Mouse (Mus musculus): ENCODE measurements at regions not wholly inside any gene's neighbourhood (a gene's known extent, or its start where the extent isn't known, plus 50 kb on each side); places are given as distances from the start of the nearest gene placed in this dataset.

GRCm38 (mm10) chr10:22908640-22909039 lies 88.7 kb upstream of the Tcf21 start:
- no peaks in the 10 kb centered on the region for H3K4me1 ChIP-seq (ENCODE audit: control insufficient read depth, insufficient read depth, low read length)
- H3K27ac ChIP-seq (replicated peaks; ENCODE audit: low read depth, low read length) = no peak overlapping the region
- no peaks in the 10 kb centered on the region for H3K9me3 ChIP-seq (ENCODE audit: control insufficient read depth, low read length)
- H3K4me3 ChIP-seq (ENCODE audit: low read depth, low read length) = no peak overlapping the region
- no peaks in the 10 kb centered on the region for H3K36me3 ChIP-seq (ENCODE audit: control insufficient read depth, insufficient read depth, low read length)
- 66% methylated on average over 6 of the region's 6 CpGs for WGBS
- H3K27me3 ChIP-seq (replicated peaks; ENCODE audit: control insufficient read depth, insufficient read depth, low read length) = no peaks in the 10 kb centered on the region
- H3K4me2 ChIP-seq (ENCODE audit: low read depth, low read length) = no peak overlapping the region
- no peak for DNase-seq (ENCODE audit: low spot score)
- no peak for ATAC-seq (ENCODE audit: low read depth)
- no peak overlapping the region for H3K9ac ChIP-seq (ENCODE audit: low read depth, low read length)

- no peak for DNase-seq (ENCODE audit: low spot score)
- H3K4me2 ChIP-seq (ENCODE audit: low read depth, low read length) = no peak overlapping the region
- ATAC-seq (ENCODE audit: low read depth) = no peak
- 86% methylated on average over 2 of the region's 2 CpGs for WGBS
- H3K36me3 ChIP-seq (ENCODE audit: control insufficient read depth, insufficient read depth, low read length) = no peaks in the 10 kb centered on the region
- no peaks in the 10 kb centered on the region for H3K27me3 ChIP-seq (replicated peaks; ENCODE audit: control insufficient read depth, insufficient read depth, low read length)
- no peak overlapping the region for H3K27ac ChIP-seq (replicated peaks; ENCODE audit: low read depth, low read length)
- no peak overlapping the region for H3K4me3 ChIP-seq (ENCODE audit: low read depth, low read length)
- H3K9me3 ChIP-seq (ENCODE audit: control insufficient read depth, low read length) = no peaks in the 10 kb centered on the region
- H3K9ac ChIP-seq (ENCODE audit: low read depth, low read length) = no peak overlapping the region
- no peaks in the 10 kb centered on the region for H3K4me1 ChIP-seq (ENCODE audit: control insufficient read depth, insufficient read depth, low read length)
Observed at GRCm38 (mm10) chr10:22905281-22905680, 85.3 kb upstream of the Tcf21 start.

- no peaks in the 10 kb centered on the region for H3K36me3 ChIP-seq (ENCODE audit: control insufficient read depth, insufficient read depth, low read length)
- WGBS = 83% methylated on average over 10 of the region's 10 CpGs
Observed at GRCm38 (mm10) chr10:22893442-22893985, 73.5 kb upstream of the Tcf21 start.

GRCm38 (mm10) chr10:22887451-22887850 lies 67.5 kb upstream of the Tcf21 start:
- 80% methylated on average over 6 of the region's 6 CpGs for WGBS
- no peak overlapping the region for H3K27ac ChIP-seq (replicated peaks; ENCODE audit: low read depth, low read length)

More at GRCm38 (mm10) chr10:22893442-22893985, 73.5 kb upstream of the Tcf21 start:
- H3K27me3 ChIP-seq (replicated peaks; ENCODE audit: control insufficient read depth, insufficient read depth, low read length) = no peaks in the 10 kb centered on the region
- H3K9ac ChIP-seq (ENCODE audit: low read depth, low read length) = no peak overlapping the region
- H3K4me1 ChIP-seq (ENCODE audit: control insufficient read depth, insufficient read depth, low read length) = no peaks in the 10 kb centered on the region
- no peak for DNase-seq (ENCODE audit: low spot score)
- no peak for ATAC-seq (ENCODE audit: low read depth)
- no peak overlapping the region for H3K27ac ChIP-seq (replicated peaks; ENCODE audit: low read depth, low read length)
- H3K9me3 ChIP-seq (ENCODE audit: control insufficient read depth, low read length) = no peaks in the 10 kb centered on the region
- H3K4me3 ChIP-seq (ENCODE audit: low read depth, low read length) = no peak overlapping the region
- H3K4me2 ChIP-seq (ENCODE audit: low read depth, low read length) = no peak overlapping the region

GRCm38 (mm10) chr10:22879714-22880113 lies 59.7 kb upstream of the Tcf21 start:
- no peaks in the 10 kb centered on the region for H3K4me1 ChIP-seq (ENCODE audit: control insufficient read depth, insufficient read depth, low read length)
- H3K27me3 ChIP-seq (replicated peaks; ENCODE audit: control insufficient read depth, insufficient read depth, low read length) = no peaks in the 10 kb centered on the region
- no peaks in the 10 kb centered on the region for H3K9me3 ChIP-seq (ENCODE audit: control insufficient read depth, low read length)
- no peak overlapping the region for H3K4me2 ChIP-seq (ENCODE audit: low read depth, low read length)
- no peak overlapping the region for H3K9ac ChIP-seq (ENCODE audit: low read depth, low read length)
- H3K36me3 ChIP-seq (ENCODE audit: control insufficient read depth, insufficient read depth, low read length) = no peaks in the 10 kb centered on the region
- 33% methylated on average over 4 of the region's 4 CpGs for WGBS
- no peak overlapping the region for H3K27ac ChIP-seq (replicated peaks; ENCODE audit: low read depth, low read length)
- ATAC-seq (ENCODE audit: low read depth) (no peak), DNase-seq (ENCODE audit: low spot score) (no peak)
- no peak overlapping the region for H3K4me3 ChIP-seq (ENCODE audit: low read depth, low read length)

More at GRCm38 (mm10) chr10:22887451-22887850, 67.5 kb upstream of the Tcf21 start:
- no peak overlapping the region for H3K4me3 ChIP-seq (ENCODE audit: low read depth, low read length)
- H3K27me3 ChIP-seq (replicated peaks; ENCODE audit: control insufficient read depth, insufficient read depth, low read length) = no peaks in the 10 kb centered on the region
- no peak overlapping the region for H3K4me2 ChIP-seq (ENCODE audit: low read depth, low read length)
- no peak overlapping the region for H3K9ac ChIP-seq (ENCODE audit: low read depth, low read length)
- H3K4me1 ChIP-seq (ENCODE audit: control insufficient read depth, insufficient read depth, low read length) = no peaks in the 10 kb centered on the region
- no peaks in the 10 kb centered on the region for H3K9me3 ChIP-seq (ENCODE audit: control insufficient read depth, low read length)
- DNase-seq (ENCODE audit: low spot score) (no peak), ATAC-seq (ENCODE audit: low read depth) (no peak)
- no peaks in the 10 kb centered on the region for H3K36me3 ChIP-seq (ENCODE audit: control insufficient read depth, insufficient read depth, low read length)

GRCm38 (mm10) chr10:22877536-22878130 lies 57.7 kb upstream of the Tcf21 start:
- Histone ChIP-seq H3K4me3 (ENCODE audit: low read depth, low read length) (no peak overlapping the region), H3K4me2 (ENCODE audit: low read depth, low read length) (no peak overlapping the region), H3K9me3 (ENCODE audit: control insufficient read depth, low read length) (no peaks in the 10 kb centered on the region), H3K9ac (ENCODE audit: low read depth, low read length) (no peak overlapping the region), H3K4me1 (ENCODE audit: control insufficient read depth, insufficient read depth, low read length) (no peaks in the 10 kb centered on the region), H3K36me3 (ENCODE audit: control insufficient read depth, insufficient read depth, low read length) (no peaks in the 10 kb centered on the region), H3K27me3 (replicated peaks; ENCODE audit: control insufficient read depth, insufficient read depth, low read length) (no peaks in the 10 kb centered on the region), H3K27ac (replicated peaks; ENCODE audit: low read depth, low read length) (no peak overlapping the region)
- DNase-seq (ENCODE audit: low spot score) (no peak), ATAC-seq (ENCODE audit: low read depth) (no peak)
- 62% methylated on average over 5 of the region's 5 CpGs for WGBS

- Histone ChIP-seq H3K9me3 (ENCODE audit: control insufficient read depth, low read length) (no peaks in the 10 kb centered on the region), H3K27me3 (replicated peaks; ENCODE audit: control insufficient read depth, insufficient read depth, low read length) (no peaks in the 10 kb centered on the region), H3K4me1 (ENCODE audit: control insufficient read depth, insufficient read depth, low read length) (no peaks in the 10 kb centered on the region), H3K27ac (replicated peaks; ENCODE audit: low read depth, low read length) (no peak overlapping the region), H3K36me3 (ENCODE audit: control insufficient read depth, insufficient read depth, low read length) (no peaks in the 10 kb centered on the region), H3K9ac (ENCODE audit: low read depth, low read length) (no peak overlapping the region), H3K4me2 (ENCODE audit: low read depth, low read length) (no peak overlapping the region), H3K4me3 (ENCODE audit: low read depth, low read length) (no peak overlapping the region)
- no peak for DNase-seq (ENCODE audit: low spot score)
- no peak for ATAC-seq (ENCODE audit: low read depth)
- 56% methylated on average over 2 of the region's 2 CpGs for WGBS
Observed at GRCm38 (mm10) chr10:22877028-22877427, 57.1 kb upstream of the Tcf21 start.

GRCm38 (mm10) chr10:22875675-22876074 lies 55.7 kb upstream of the Tcf21 start:
- Histone ChIP-seq H3K4me3 (ENCODE audit: low read depth, low read length) (no peak overlapping the region), H3K4me2 (ENCODE audit: low read depth, low read length) (no peak overlapping the region), H3K27me3 (replicated peaks; ENCODE audit: control insufficient read depth, insufficient read depth, low read length) (no peaks in the 10 kb centered on the region), H3K9ac (ENCODE audit: low read depth, low read length) (no peak overlapping the region), H3K36me3 (ENCODE audit: control insufficient read depth, insufficient read depth, low read length) (no peaks in the 10 kb centered on the region), H3K27ac (replicated peaks; ENCODE audit: low read depth, low read length) (no peak overlapping the region), H3K4me1 (ENCODE audit: control insufficient read depth, insufficient read depth, low read length) (no peaks in the 10 kb centered on the region), H3K9me3 (ENCODE audit: control insufficient read depth, low read length) (no peaks in the 10 kb centered on the region)
- DNase-seq (ENCODE audit: low spot score) (no peak), ATAC-seq (ENCODE audit: low read depth) (no peak)
- WGBS = 68% methylated on average over 5 of the region's 5 CpGs

GRCm38 (mm10) chr10:22875181-22875580 lies 55.2 kb upstream of the Tcf21 start:
- no peaks in the 10 kb centered on the region for H3K36me3 ChIP-seq (ENCODE audit: control insufficient read depth, insufficient read depth, low read length)
- no peak overlapping the region for H3K9ac ChIP-seq (ENCODE audit: low read depth, low read length)
- no peak for ATAC-seq (ENCODE audit: low read depth)
- 59% methylated on average over 4 of the region's 4 CpGs for WGBS
- no peak overlapping the region for H3K4me2 ChIP-seq (ENCODE audit: low read depth, low read length)
- H3K4me1 ChIP-seq (ENCODE audit: control insufficient read depth, insufficient read depth, low read length) = no peaks in the 10 kb centered on the region
- H3K27ac ChIP-seq (replicated peaks; ENCODE audit: low read depth, low read length) = no peak overlapping the region
- no peaks in the 10 kb centered on the region for H3K27me3 ChIP-seq (replicated peaks; ENCODE audit: control insufficient read depth, insufficient read depth, low read length)
- no peak for DNase-seq (ENCODE audit: low spot score)
- H3K9me3 ChIP-seq (ENCODE audit: control insufficient read depth, low read length) = no peaks in the 10 kb centered on the region
- H3K4me3 ChIP-seq (ENCODE audit: low read depth, low read length) = no peak overlapping the region

Measured in embryonic facial prominence, embryonic 14.5 days (tissue).